8 mouse cellular contexts compared by ENCODE assay signal in genomic region chr15:96460730-96461540, GRCm38 (mm10). TPM values are rescaled to one million over a fixed set of nuclear protein-coding genes. Genes with fewer than 3 reads are reported as not detected.
DNase-seq lines count a peak whose midpoint lies in the region; ATAC-seq and TF ChIP-seq lines count a peak whose summit lies in the region.

TSS of gene Scaf11 (minus strand) at chr15:96460843.

- peak within 1 kb of the TSS; percentile 97 for H3K9ac ChIP-seq in kidney, embryonic 15.5 days

- H3K27me3 ChIP-seq in heart, embryonic 10.5 days (ENCODE audit: insufficient read depth, poor library complexity, severe bottlenecking) = no peaks in the 10 kb centered on the region
- H3K27me3 ChIP-seq in kidney, embryonic 15.5 days = no peaks in the 10 kb centered on the region

- H3K4me1 ChIP-seq in bone marrow macrophage, adult 2 months (ENCODE audit: control insufficient read depth, insufficient read depth, low read length) = peaks cover 25% of the 10 kb centered on the region
- peaks cover 4% of the 10 kb centered on the region for H3K4me1 ChIP-seq in embryonic fibroblast, embryonic 13.5 days (ENCODE audit: control insufficient read depth, insufficient read depth, low read length)
- peaks cover 17% of the 10 kb centered on the region; the same call in 1 of the 2 replicates for H3K4me1 ChIP-seq in heart, embryonic 10.5 days
- H3K4me1 ChIP-seq in kidney, embryonic 15.5 days = peaks cover 35% of the 10 kb centered on the region

- DNase-seq in A20 (ENCODE audit: low read depth, low spot score) = peak; percentile 96
- peak; percentile 97 for DNase-seq in heart, embryonic 10.5 days (ENCODE audit: low spot score)
- peak; percentile 97 for DNase-seq in liver
- peak; percentile 95 to 100 for DNase-seq in spleen, postnatal 4 days (ENCODE audit: low spot score in 2 of 2)

- peak; percentile 96 for ATAC-seq in kidney, embryonic 15.5 days (replicated peaks; ENCODE audit: low FRiP score)
- ATAC-seq in monocyte, adult 5-6 weeks (replicated peaks; ENCODE audit: insufficient number of reproducible peaks, low FRiP score, low TSS enrichment, poor library complexity, severe bottlenecking) = peak; percentile 76

- peaks cover 7% of the 10 kb centered on the region; the same call in 1 of the 2 replicates for H3K36me3 ChIP-seq in heart, embryonic 10.5 days
- no peaks in the 10 kb centered on the region for H3K36me3 ChIP-seq in kidney, embryonic 15.5 days

- peak within 1 kb of the TSS; percentile 85 for H3K4me2 ChIP-seq in kidney, embryonic 15.5 days

- no peak for TF ChIP-seq POLR2A in bone marrow macrophage, adult 2 months (IDR thresholded peaks at IDR 0.05; ENCODE audit: borderline replicate concordance, low read depth, low read length)
- peak; percentile 78 for TF ChIP-seq POLR2A in embryonic fibroblast, embryonic 13.5 days (IDR thresholded peaks at IDR 0.05; ENCODE audit: low read depth, low read length)

- under 1% methylated on average over 93 of the region's 96 CpGs for WGBS in heart, embryonic 10.5 days
- under 1% methylated on average over 91 of the region's 96 CpGs for WGBS in kidney, embryonic 15.5 days

- H3K4me3 ChIP-seq in bone marrow macrophage, adult 2 months (ENCODE audit: insufficient read depth, low read length) = peak within 1 kb of the TSS; percentile 93
- H3K4me3 ChIP-seq in embryonic fibroblast, embryonic 13.5 days (ENCODE audit: insufficient read depth, low read length) = peak within 1 kb of the TSS; percentile 96
- H3K4me3 ChIP-seq in heart, embryonic 10.5 days = peak within 1 kb of the TSS; percentile 91
- peak within 1 kb of the TSS; percentile 78 for H3K4me3 ChIP-seq in kidney, embryonic 15.5 days (replicated peaks)

- no peak for TF ChIP-seq CTCF in bone marrow macrophage, adult 2 months (IDR thresholded peaks at IDR 0.05; ENCODE audit: low read depth, low read length)
- TF ChIP-seq CTCF in embryonic fibroblast, embryonic 13.5 days (IDR thresholded peaks at IDR 0.05; ENCODE audit: borderline replicate concordance, insufficient read depth, low read length) = 0 out of 2 replicates have a peak, but pooled peaks have one; percentile 13

- peak within 1 kb of the TSS; percentile 94 for H3K27ac ChIP-seq in bone marrow macrophage, adult 2 months (ENCODE audit: insufficient read depth, low read depth, low read length)
- peak within 1 kb of the TSS; percentile 96 for H3K27ac ChIP-seq in embryonic fibroblast, embryonic 13.5 days (ENCODE audit: insufficient read depth, low read length)
- H3K27ac ChIP-seq in heart, embryonic 10.5 days = peak within 1 kb of the TSS; percentile 99
- peak within 1 kb of the TSS; percentile 99 for H3K27ac ChIP-seq in kidney, embryonic 15.5 days

- no peaks in the 10 kb centered on the region for H3K9me3 ChIP-seq in heart, embryonic 10.5 days
- no peaks in the 10 kb centered on the region for H3K9me3 ChIP-seq in kidney, embryonic 15.5 days (replicated peaks)

RNA-seq across cellular contexts. Expression of gene Scaf11, which starts in this region (rescaled TPM):
- 54.7 and 56.0 TPM in 2 replicates for polyA plus RNA-seq in bone marrow macrophage, adult 2 months (2012; ENCODE audit: insufficient read depth, insufficient read length, missing spikeins)
- polyA plus RNA-seq in embryonic fibroblast, embryonic 13.5 days (2011; ENCODE audit: insufficient read length, low read depth, missing spikeins) = 82.5 and 103 TPM in 2 replicates
- 77.2 and 93.0 TPM in 2 replicates for polyA plus RNA-seq in heart, embryonic 10.5 days (2016; fragmentation: Nextera tagmentation; extraction: Ambion mirVana)
- 95.6 and 102 TPM in 2 replicates for polyA plus RNA-seq in kidney, embryonic 15.5 days (2015; fragmentation: Nextera tagmentation; extraction: Ambion mirVana)
- 118 to 153 TPM (median 120 TPM) in 3 replicates for total RNA-seq in monocyte, adult 5-6 weeks (2017)

Comparison
In these comparisons a context has a peak if more than half of its experiments do, and no peak if none do; other contexts are left out.
1. Peak in every context shown above with its lines: DNase-seq, ATAC-seq, H3K4me3 ChIP-seq and H3K27ac ChIP-seq.